Mouse (Mus musculus) limb, embryonic 14.5 days (tissue): Measurements from ENCODE around the gene Zfp422. TPM values are rescaled to one million over a fixed set of nuclear protein-coding genes. Genes with fewer than 3 reads are reported as not detected.

Experiments
- ATAC-seq: fragments of 200-750 bp; cut with Nextera tagmentation; 2 replicates; pipeline ENCODE4 v1.8.0; 2017; ENCODE audit warnings: low read depth, moderate number of reproducible peaks, moderate TSS enrichment; ENCODE audit not compliant: low FRiP score
- DNase-seq: peaks from one replicate; pipeline ENCODE4 v3.0.0-alpha.2; 2015; ENCODE audit warnings: low spot score
- H3K27ac ChIP-seq: fragments of 300-500 bp; sonication (generic); replicated peaks from 2 replicates; pipeline ENCODE4 v1.5.1; 2014; ENCODE audit warnings: low read depth, mild to moderate bottlenecking, low read length, moderate library complexity, mixed read lengths
- H3K27me3 ChIP-seq: fragments of 300-500 bp; sonication (generic); 2 replicates; pipeline ENCODE4 v1.6.1; 2014; ENCODE audit warnings: low read length, mixed read lengths; ENCODE audit not compliant: control insufficient read depth, insufficient read depth
- H3K36me3 ChIP-seq: fragments of 300-500 bp; sonication (generic); 2 replicates; pipeline ENCODE4 v1.6.1; 2014; ENCODE audit warnings: mild to moderate bottlenecking, low read length, moderate library complexity, mixed read lengths; ENCODE audit not compliant: control insufficient read depth, insufficient read depth
- H3K4me1 ChIP-seq: fragments of 300-500 bp; sonication (generic); 2 replicates; pipeline ENCODE4 v1.6.1; 2014; ENCODE audit warnings: antibody characterized with exemption, low read length, mixed read lengths; ENCODE audit not compliant: control insufficient read depth, insufficient read depth
- H3K4me2 ChIP-seq: fragments of 300-500 bp; sonication (generic); replicated peaks from 2 replicates; pipeline ENCODE4 v1.6.1; 2014; ENCODE audit warnings: low read depth, mild to moderate bottlenecking, low read length, moderate library complexity; ENCODE audit not compliant: severe bottlenecking
- H3K4me3 ChIP-seq: fragments of 300-500 bp; sonication (generic); replicated peaks from 2 replicates; pipeline ENCODE4 v1.5.1; 2014; ENCODE audit warnings: low read length
- H3K9ac ChIP-seq: fragments of 300-500 bp; sonication (generic); 2 replicates; pipeline ENCODE4 v1.6.1; 2014; ENCODE audit warnings: mild to moderate bottlenecking, low read depth, low read length, moderate library complexity; ENCODE audit not compliant: severe bottlenecking
- H3K9me3 ChIP-seq: fragments of 300-500 bp; sonication (generic); 2 replicates; pipeline ENCODE4 v1.6.1; 2016; ENCODE audit warnings: low read length; ENCODE audit not compliant: control insufficient read depth
- POLR2A ChIP-seq: fragments of 200-500 bp; IDR thresholded peaks from 2 replicates; pipeline ENCODE4 v1.8.0; 2012; ENCODE audit warnings: inconsistent platforms, mild to moderate bottlenecking, moderate library complexity, borderline replicate concordance; ENCODE audit not compliant: insufficient read depth, insufficient read length; ENCODE audit errors: extremely low read depth
- WGBS: fragments of 180-500 bp; shearing (Covaris S2); extraction: QIAGEN DNeasy Blood & Tissue Kit; methylation state at CpG from one replicate; pipeline ENCODE4 v1.1.7; 2014; 5-methylcytosine and 5-hydroxymethylcytosine counted together
- polyA plus RNA-seq, 2 experiments: library from polyadenylated mRNA; depleted of rRNA in 1 of 2; stranded (reverse) in 1 of 2; unstranded in 1 of 2; fragments of >200 nt; fragmentation: Nextera tagmentation in 1 of 2; extraction: Ambion mirVana in 1 of 2; gene quantifications; 2 replicates each; pipeline versions ENCODE4 v1.2.1 to v1.2.3; 2012 to 2014

The Zfp422 gene
- polyA plus RNA-seq, 2 experiments = 109 to 166 TPM

DNA sequence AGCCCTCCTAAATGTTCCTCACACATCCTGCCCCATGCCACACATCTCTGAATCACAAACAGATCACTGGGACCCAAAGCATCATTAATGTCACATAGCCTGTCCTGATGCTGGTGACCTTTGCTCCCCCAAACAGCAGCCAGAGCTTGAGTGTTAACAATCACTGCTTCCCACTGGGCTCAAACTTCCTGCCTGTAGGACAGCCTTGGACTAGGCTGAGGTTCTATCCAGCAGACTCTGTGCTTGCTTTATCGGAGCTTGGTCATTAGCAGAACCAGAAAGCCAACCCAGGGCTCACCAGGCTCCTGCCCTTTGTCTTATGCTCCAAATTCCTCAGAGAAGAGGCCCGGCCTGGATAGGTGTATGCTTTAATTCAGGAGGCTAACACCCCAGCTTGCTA lies 10.1 kb upstream of the Zfp422 start:
- no peak for TF ChIP-seq POLR2A
- Histone ChIP-seq H3K4me2 (no peak overlapping the region), H3K27ac (no peak overlapping the region), H3K4me3 (no peak overlapping the region), H3K9ac (no peak overlapping the region), H3K27me3 (no peaks in the 10 kb centered on the region), H3K9me3 (no peaks in the 10 kb centered on the region), H3K36me3 (no peaks in the 10 kb centered on the region), H3K4me1 (no peaks in the 10 kb centered on the region)
- ATAC-seq = no peak
- DNase-seq = no peak
- 71% methylated on average over 2 of the region's 2 CpGs for WGBS

GRCm38 (mm10) chr6:116637496-116637895 lies 8.7 kb upstream of the Zfp422 start:
- no peak overlapping the region for H3K4me3 ChIP-seq
- H3K27ac ChIP-seq = no peak overlapping the region
- no peak overlapping the region for H3K9ac ChIP-seq
- no peaks in the 10 kb centered on the region for H3K4me1 ChIP-seq
- H3K4me2 ChIP-seq = no peak overlapping the region
- no peak for DNase-seq
- no peaks in the 10 kb centered on the region for H3K9me3 ChIP-seq
- TF ChIP-seq POLR2A = no peak
- ATAC-seq = no peak
- WGBS = 89% methylated on average over 5 of the region's 5 CpGs
- no peaks in the 10 kb centered on the region for H3K36me3 ChIP-seq
- H3K27me3 ChIP-seq = no peaks in the 10 kb centered on the region

- H3K27ac ChIP-seq = no peak overlapping the region
- ATAC-seq (peak; percentile 26; the same call in 1 of the 2 replicates), DNase-seq (no peak)
- no peaks in the 10 kb centered on the region for H3K4me1 ChIP-seq
- TF ChIP-seq POLR2A = no peak
- no peak overlapping the region for H3K4me3 ChIP-seq
- H3K27me3 ChIP-seq = no peaks in the 10 kb centered on the region
- H3K36me3 ChIP-seq = no peaks in the 10 kb centered on the region
- no peaks in the 10 kb centered on the region for H3K9me3 ChIP-seq
- WGBS = 60% methylated on average over 9 of the region's 9 CpGs
- no peak overlapping the region for H3K9ac ChIP-seq
- no peak overlapping the region for H3K4me2 ChIP-seq
Measured at GRCm38 (mm10) chr6:116636581-116637235, 7.9 kb upstream of the Zfp422 start.

DNA sequence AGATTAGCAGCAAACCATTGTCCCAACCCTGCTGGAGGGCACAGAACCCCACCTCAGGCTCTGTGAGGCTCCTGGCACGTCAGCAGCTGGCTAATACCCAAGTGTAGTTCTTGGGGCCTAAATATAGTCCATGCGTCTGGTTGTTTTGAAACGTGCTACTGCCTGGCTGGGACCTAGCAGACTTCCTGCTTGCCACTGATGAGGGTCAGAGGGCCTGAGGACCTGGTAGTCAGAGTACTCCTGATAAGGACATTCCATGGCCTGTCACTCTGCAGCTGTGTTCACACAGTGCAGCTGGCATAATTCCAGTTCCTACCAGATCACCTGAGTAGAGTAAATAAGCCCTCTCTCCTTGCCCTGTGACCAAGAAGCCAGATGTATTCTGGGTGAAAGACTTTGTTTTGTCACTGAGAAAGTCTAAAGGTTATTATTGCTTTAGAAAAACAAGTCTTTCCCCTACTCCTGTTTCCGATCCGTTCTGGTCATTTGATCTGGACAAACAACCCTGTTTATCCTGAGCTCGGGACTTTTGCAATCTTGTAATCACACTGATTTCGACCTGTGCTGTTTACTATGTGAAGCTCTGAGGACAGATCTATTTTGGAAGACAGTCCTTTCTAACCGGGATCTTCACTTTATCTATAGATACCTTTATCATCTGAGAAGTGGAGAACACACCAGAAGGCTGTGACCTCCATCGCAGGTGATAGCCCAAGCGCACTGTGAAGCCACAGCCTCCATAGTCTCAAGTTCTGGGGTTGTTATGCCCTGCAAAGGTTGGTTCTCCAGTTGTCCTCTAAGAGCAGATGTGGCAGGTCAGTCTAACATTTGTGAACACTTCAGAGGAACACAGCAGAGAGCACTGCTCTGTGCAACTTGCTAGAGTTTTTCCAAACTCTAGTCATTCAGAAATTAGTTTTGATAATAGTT lies 6.7 kb upstream of the Zfp422 start:
- Histone ChIP-seq H3K4me3 (no peak overlapping the region), H3K9ac (no peak overlapping the region), H3K4me1 (no peaks in the 10 kb centered on the region), H3K9me3 (no peaks in the 10 kb centered on the region), H3K27me3 (no peaks in the 10 kb centered on the region), H3K27ac (no peak overlapping the region), H3K36me3 (no peaks in the 10 kb centered on the region), H3K4me2 (no peak overlapping the region)
- TF ChIP-seq POLR2A = no peak
- 61% methylated on average over 10 of the region's 10 CpGs for WGBS
- DNase-seq (peak; percentile 51), ATAC-seq (0 out of 2 replicates have a peak, but pooled peaks have one; percentile 57)
